Mouse (Mus musculus) intestine, embryonic 16.5 days (tissue): ENCODE measurements around the gene Zfand2a. TPM values are rescaled to one million over a fixed set of nuclear protein-coding genes. Genes with fewer than 3 reads are reported as not detected.

Experiments used
- ATAC-seq: fragments of 200-750 bp; cut with Nextera tagmentation; 2 replicates; pipeline ENCODE4 v1.8.0; 2017; ENCODE audit warnings: moderate TSS enrichment, moderate library complexity
- H3K27ac ChIP-seq: fragments of 300-500 bp; sonication (generic); 2 replicates; pipeline ENCODE4 v1.5.1; 2014; ENCODE audit warnings: mild to moderate bottlenecking, low read length
- H3K27me3 ChIP-seq: fragments of 300-500 bp; sonication (generic); replicated peaks from 2 replicates; pipeline ENCODE4 v1.6.1; 2014; ENCODE audit warnings: low read length, control low read depth, mixed read lengths; ENCODE audit not compliant: control insufficient read depth, insufficient read depth
- H3K36me3 ChIP-seq: fragments of 300-500 bp; sonication (generic); 2 replicates; pipeline ENCODE4 v1.6.1; 2014; ENCODE audit warnings: low read length, control low read depth; ENCODE audit not compliant: control insufficient read depth, insufficient read depth
- H3K4me1 ChIP-seq: fragments of 300-500 bp; sonication (generic); 2 replicates; pipeline ENCODE4 v1.6.1; 2014; ENCODE audit warnings: low read length, control low read depth, mixed read lengths; ENCODE audit not compliant: control insufficient read depth, insufficient read depth
- H3K4me2 ChIP-seq: fragments of 300-500 bp; sonication (generic); 2 replicates; pipeline ENCODE4 v1.6.1; 2014; ENCODE audit warnings: low read depth, low read length, control low read depth
- H3K4me3 ChIP-seq: fragments of 300-500 bp; sonication (generic); 2 replicates; pipeline ENCODE4 v1.5.1; 2014; ENCODE audit warnings: mild to moderate bottlenecking, low read length
- H3K9ac ChIP-seq: fragments of 300-500 bp; sonication (generic); 2 replicates; pipeline ENCODE4 v1.6.1; 2014; ENCODE audit warnings: low read depth, low read length
- H3K9me3 ChIP-seq: fragments of 300-500 bp; sonication (generic); 2 replicates; pipeline ENCODE4 v1.6.1; 2016; ENCODE audit warnings: low read length, control low read depth; ENCODE audit not compliant: control insufficient read depth
- WGBS: fragments of 180-500 bp; shearing (Covaris S2); extraction: QIAGEN DNeasy Blood & Tissue Kit; methylation state at CpG from one replicate; pipeline ENCODE4 v1.1.7; 2014; 5-methylcytosine and 5-hydroxymethylcytosine counted together
- polyA plus RNA-seq: library from polyadenylated mRNA; unstranded; fragments of >200 nt; fragmentation: Nextera tagmentation; extraction: Ambion mirVana; gene quantifications from 2 replicates; pipeline ENCODE4 v1.2.1, GENCODE M21; 2015

Zfand2a gene
- polyA plus RNA-seq, 1 experiment from 2014 or later = 7.1 TPM

- H3K27ac ChIP-seq = no peak overlapping the region
- H3K36me3 ChIP-seq = no peaks in the 10 kb centered on the region; the same call in 1 of the 2 replicates
- H3K4me3 ChIP-seq = no peak overlapping the region
- peaks cover 2% of the 10 kb centered on the region; the same call in 1 of the 2 replicates for H3K4me1 ChIP-seq
- H3K27me3 ChIP-seq = no peaks in the 10 kb centered on the region
- no peak for ATAC-seq
- no peak overlapping the region for H3K4me2 ChIP-seq
- 93% methylated on average over 12 of the region's 12 CpGs for WGBS
- H3K9me3 ChIP-seq = no peaks in the 10 kb centered on the region
- H3K9ac ChIP-seq = no peak overlapping the region
Observed at GRCm38 (mm10) chr5:139455166-139455565, 29.2 kb downstream of the Zfand2a start.

GRCm38 (mm10) chr5:139453031-139453430 lies 31.3 kb downstream of the Zfand2a start:
- Histone ChIP-seq H3K4me2 (no peak overlapping the region), H3K27ac (no peak overlapping the region), H3K27me3 (no peaks in the 10 kb centered on the region), H3K9me3 (no peaks in the 10 kb centered on the region), H3K4me1 (peaks cover 6% of the 10 kb centered on the region; the same call in 1 of the 2 replicates), H3K36me3 (no peaks in the 10 kb centered on the region; the same call in 1 of the 2 replicates), H3K4me3 (no peak overlapping the region), H3K9ac (no peak overlapping the region)
- no peak for ATAC-seq
- 84% methylated on average over 10 of the region's 10 CpGs for WGBS

- H3K9ac ChIP-seq = 0 out of 2 replicates have a peak overlapping the region, but pooled peaks have one; percentile 29
- H3K36me3 ChIP-seq = no peaks in the 10 kb centered on the region
- H3K27ac ChIP-seq = no peak overlapping the region
Observed at GRCm38 (mm10) chr5:139449926-139450325, 34.4 kb downstream of the Zfand2a start.

DNA sequence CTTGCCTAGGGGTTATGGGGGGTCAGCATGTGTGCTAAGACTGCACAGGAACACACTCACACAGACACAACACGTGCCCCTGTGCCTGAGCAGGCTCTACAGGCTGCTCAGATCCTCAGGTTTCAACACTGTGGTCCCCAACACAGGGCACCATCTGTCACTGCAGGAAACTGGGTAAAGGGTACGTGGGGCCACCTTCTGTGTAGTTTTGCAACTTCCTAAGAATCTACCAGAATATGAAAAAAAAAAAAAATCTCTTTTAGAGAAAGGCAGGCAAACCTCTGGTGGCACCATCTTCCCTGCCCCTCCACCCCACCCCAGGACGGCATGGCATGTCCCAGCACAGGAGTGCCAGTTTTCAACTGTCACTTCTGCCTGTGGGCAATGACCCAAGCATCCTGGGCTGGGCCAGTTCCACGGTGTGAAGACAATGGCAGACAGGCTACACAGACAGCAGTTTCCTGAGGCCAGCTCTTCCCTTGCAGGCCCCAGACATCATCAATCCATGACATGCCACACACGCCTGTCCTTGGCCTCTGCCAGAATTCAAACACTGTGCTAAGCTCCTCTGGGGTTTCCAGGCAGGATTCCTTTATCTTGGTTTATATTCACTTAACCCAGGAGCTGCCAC lies 35.1 kb downstream of the Zfand2a start:
- no peak overlapping the region for H3K27ac ChIP-seq
- no peaks in the 10 kb centered on the region for H3K27me3 ChIP-seq
- no peak for ATAC-seq
- no peaks in the 10 kb centered on the region for H3K9me3 ChIP-seq
- H3K4me1 ChIP-seq = peaks cover 9% of the 10 kb centered on the region; the same call in 1 of the 2 replicates
- H3K4me3 ChIP-seq = no peak overlapping the region
- 0 out of 2 replicates have a peak overlapping the region, but pooled peaks have one; percentile 29 for H3K9ac ChIP-seq
- WGBS = 40% methylated on average over 5 of the region's 5 CpGs
- H3K36me3 ChIP-seq = no peaks in the 10 kb centered on the region
- H3K4me2 ChIP-seq = no peak overlapping the region

More at GRCm38 (mm10) chr5:139449926-139450325, 34.4 kb downstream of the Zfand2a start:
- WGBS = 40% methylated on average over 4 of the region's 4 CpGs
- Histone ChIP-seq H3K4me3 (no peak overlapping the region), H3K4me2 (no peak overlapping the region), H3K4me1 (peaks cover 9% of the 10 kb centered on the region; the same call in 1 of the 2 replicates), H3K9me3 (no peaks in the 10 kb centered on the region), H3K27me3 (no peaks in the 10 kb centered on the region)
- ATAC-seq = no peak

DNA sequence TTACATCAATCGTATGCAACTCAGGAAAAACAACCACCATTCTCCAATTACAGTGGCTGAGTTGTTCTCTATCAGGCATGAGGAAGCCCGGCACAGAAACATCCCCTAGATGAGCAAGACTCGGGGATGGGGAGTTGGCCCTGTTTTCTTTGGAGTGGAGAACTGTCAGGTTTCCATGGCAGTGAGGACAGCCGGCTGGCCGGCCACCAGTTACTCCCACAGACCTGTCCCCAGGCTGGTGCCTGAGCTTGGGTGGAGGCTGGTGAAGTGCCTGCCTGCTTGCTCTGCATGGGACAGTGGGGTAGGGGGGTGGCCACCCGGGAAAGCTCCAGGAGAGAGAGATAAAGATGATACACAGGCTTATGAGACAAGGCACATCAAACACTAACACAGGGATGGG lies 36.3 kb downstream of the Zfand2a start:
- H3K9me3 ChIP-seq = no peaks in the 10 kb centered on the region
- no peak overlapping the region for H3K4me3 ChIP-seq
- no peak overlapping the region for H3K4me2 ChIP-seq
- H3K27me3 ChIP-seq = no peaks in the 10 kb centered on the region
- H3K4me1 ChIP-seq = peaks cover 9% of the 10 kb centered on the region; the same call in 1 of the 2 replicates
- WGBS = 67% methylated on average over 6 of the region's 6 CpGs
- no peak overlapping the region for H3K27ac ChIP-seq
- no peak overlapping the region for H3K9ac ChIP-seq
- no peaks in the 10 kb centered on the region for H3K36me3 ChIP-seq
- no peak for ATAC-seq

DNA sequence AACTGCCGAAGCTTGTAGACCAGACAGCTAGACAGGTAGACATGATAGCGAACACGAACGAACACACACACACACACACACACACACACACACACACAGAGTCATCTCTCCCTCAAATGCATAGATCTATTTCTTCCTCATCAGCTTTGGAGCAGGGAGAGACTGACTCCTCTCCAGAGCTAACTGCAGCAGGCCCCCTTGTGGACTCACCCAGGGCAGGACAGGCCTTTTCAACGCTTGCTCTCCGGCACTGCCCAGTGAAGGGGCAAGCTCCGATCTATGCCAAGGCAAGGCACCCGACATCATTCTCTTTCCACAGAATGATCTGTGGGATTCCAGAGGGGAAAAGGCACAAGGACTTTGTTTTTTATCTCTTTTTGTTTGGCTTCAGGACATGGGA lies 39.1 kb downstream of the Zfand2a start:
- peaks cover 9% of the 10 kb centered on the region; the same call in 1 of the 2 replicates for H3K4me1 ChIP-seq
- H3K27ac ChIP-seq = no peak overlapping the region

DNA sequence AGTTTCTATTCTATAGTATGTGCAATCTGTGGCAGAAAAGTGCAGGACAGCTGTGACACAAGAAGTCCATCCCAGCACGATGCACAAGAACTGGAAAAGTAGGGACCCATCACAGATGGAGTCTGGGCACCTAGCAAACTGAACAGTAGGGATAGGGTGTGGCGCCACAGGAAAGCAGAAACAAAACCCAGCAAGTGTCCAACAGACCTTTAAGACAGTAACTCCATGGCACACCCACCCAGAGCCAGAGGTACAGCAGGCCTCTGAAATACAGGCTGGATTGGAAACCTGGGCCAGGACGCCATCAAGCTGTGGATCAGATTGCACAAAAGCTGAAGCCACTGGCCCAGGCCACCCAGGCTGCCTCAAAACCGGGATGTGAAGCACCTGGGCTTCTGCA lies 41.4 kb downstream of the Zfand2a start:
- no peaks in the 10 kb centered on the region for H3K27me3 ChIP-seq
- no peak overlapping the region for H3K4me3 ChIP-seq
- peaks cover 3% of the 10 kb centered on the region; the same call in 1 of the 2 replicates for H3K4me1 ChIP-seq
- no peak overlapping the region for H3K9ac ChIP-seq
- ATAC-seq = no peak
- H3K27ac ChIP-seq = no peak overlapping the region
- 66% methylated on average over 4 of the region's 4 CpGs for WGBS
- no peaks in the 10 kb centered on the region for H3K9me3 ChIP-seq
- H3K4me2 ChIP-seq = no peak overlapping the region
- no peaks in the 10 kb centered on the region for H3K36me3 ChIP-seq

More for the DNA sequence above, 39.1 kb downstream of the Zfand2a start:
- H3K36me3 ChIP-seq = no peaks in the 10 kb centered on the region
- ATAC-seq = no peak
- no peaks in the 10 kb centered on the region for H3K9me3 ChIP-seq
- H3K4me2 ChIP-seq = no peak overlapping the region
- 76% methylated on average over 8 of the region's 8 CpGs for WGBS
- H3K27me3 ChIP-seq = no peaks in the 10 kb centered on the region
- 0 out of 2 replicates have a peak overlapping the region, but pooled peaks have one; percentile 29 for H3K9ac ChIP-seq
- no peak overlapping the region for H3K4me3 ChIP-seq

DNA sequence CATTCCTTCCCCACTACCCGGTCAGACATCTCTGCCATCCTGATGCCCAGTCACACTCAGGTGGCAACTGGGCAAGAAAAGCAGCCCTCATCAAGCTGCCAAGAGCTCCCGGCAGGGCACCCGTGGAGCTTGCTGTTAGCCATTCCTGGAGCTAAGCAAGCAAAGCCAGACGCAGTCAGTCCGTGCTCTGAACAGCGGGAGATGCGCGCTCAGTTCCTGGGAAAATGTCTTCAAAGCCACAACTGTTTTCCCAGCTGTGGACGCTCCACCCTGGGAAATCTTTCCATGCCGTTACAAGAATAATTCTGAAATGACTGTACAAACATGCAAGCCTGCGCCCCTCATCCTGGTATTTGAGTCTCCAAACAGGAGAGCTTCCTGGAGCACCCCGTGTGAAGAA lies 41.9 kb downstream of the Zfand2a start:
- Histone ChIP-seq H3K9ac (no peak overlapping the region), H3K36me3 (no peaks in the 10 kb centered on the region), H3K4me3 (no peak overlapping the region), H3K27me3 (no peaks in the 10 kb centered on the region), H3K4me2 (no peak overlapping the region), H3K27ac (no peak overlapping the region), H3K9me3 (no peaks in the 10 kb centered on the region), H3K4me1 (peaks cover 3% of the 10 kb centered on the region; the same call in 1 of the 2 replicates)
- 71% methylated on average over 12 of the region's 12 CpGs for WGBS
- no peak for ATAC-seq

- ATAC-seq = no peak
- H3K9ac ChIP-seq = no peak overlapping the region
- no peaks in the 10 kb centered on the region for H3K9me3 ChIP-seq
- H3K4me1 ChIP-seq = peaks cover 3% of the 10 kb centered on the region; the same call in 1 of the 2 replicates
- no peak overlapping the region for H3K4me3 ChIP-seq
- H3K27me3 ChIP-seq = no peaks in the 10 kb centered on the region
- H3K27ac ChIP-seq = no peak overlapping the region
- H3K4me2 ChIP-seq = no peak overlapping the region
- 96% methylated on average over 2 of the region's 2 CpGs for WGBS
- no peaks in the 10 kb centered on the region for H3K36me3 ChIP-seq
Observed at GRCm38 (mm10) chr5:139441726-139442018, 42.7 kb downstream of the Zfand2a start.
